Mouse (Mus musculus) heart, adult 9 months (tissue): ENCODE data around the gene Inpp5k.

Source experiments
- DNase-seq, 2 experiments: peaks; one replicate each; pipeline ENCODE4 v3.0.0; 2022; ENCODE audit warnings: low spot score in 2 of 2

The Inpp5k gene

GRCm38 (mm10) chr11:75654471-75655390 lies 23.9 kb downstream of the Inpp5k start:
- DNase-seq, result peak in 1 of 2 experiments; percentile 36

- peak; percentile 92 for DNase-seq
Measured at GRCm38 (mm10) chr11:75655621-75656545, 25.1 kb downstream of the Inpp5k start.

- DNase-seq, result peak in 1 of 2 experiments; percentile 41
Measured at GRCm38 (mm10) chr11:75656621-75657590, 26.1 kb downstream of the Inpp5k start.

GRCm38 (mm10) chr11:75657841-75658240 lies 27.1 kb downstream of the Inpp5k start:
- DNase-seq, result no peak

- DNase-seq, result no peak
Measured at GRCm38 (mm10) chr11:75658311-75658710, 27.5 kb downstream of the Inpp5k start.

GRCm38 (mm10) chr11:75658996-75659750 lies 28.4 kb downstream of the Inpp5k start:
- peak in 1 of 2 experiments; percentile 33 for DNase-seq

- no peak for DNase-seq
Measured at GRCm38 (mm10) chr11:75660081-75660590, 29.3 kb downstream of the Inpp5k start.

GRCm38 (mm10) chr11:75660941-75661800 lies 30.4 kb downstream of the Inpp5k start:
- DNase-seq, result no peak

- no peak for DNase-seq
Measured at GRCm38 (mm10) chr11:75662131-75662530, 31.3 kb downstream of the Inpp5k start.

- no peak for DNase-seq
Measured at GRCm38 (mm10) chr11:75666296-75666695, 35.5 kb downstream of the Inpp5k start.

GRCm38 (mm10) chr11:75668621-75669020 lies 37.8 kb downstream of the Inpp5k start:
- no peak for DNase-seq

GRCm38 (mm10) chr11:75669176-75669852 lies 38.5 kb downstream of the Inpp5k start:
- no peak for DNase-seq

GRCm38 (mm10) chr11:75669853-75670200 lies 39.0 kb downstream of the Inpp5k start:
- no peak for DNase-seq

GRCm38 (mm10) chr11:75671426-75672180 lies 40.8 kb downstream of the Inpp5k start:
- DNase-seq, result no peak

- no peak for DNase-seq
Measured at GRCm38 (mm10) chr11:75673411-75673810, 42.6 kb downstream of the Inpp5k start.

GRCm38 (mm10) chr11:75674875-75675274 lies 44.1 kb downstream of the Inpp5k start:
- no peak for DNase-seq

- no peak for DNase-seq
Measured at GRCm38 (mm10) chr11:75677881-75678746, 47.3 kb downstream of the Inpp5k start.
